Comparison of ENCODE assay signal across 8 mouse cellular contexts in the genomic region with DNA sequence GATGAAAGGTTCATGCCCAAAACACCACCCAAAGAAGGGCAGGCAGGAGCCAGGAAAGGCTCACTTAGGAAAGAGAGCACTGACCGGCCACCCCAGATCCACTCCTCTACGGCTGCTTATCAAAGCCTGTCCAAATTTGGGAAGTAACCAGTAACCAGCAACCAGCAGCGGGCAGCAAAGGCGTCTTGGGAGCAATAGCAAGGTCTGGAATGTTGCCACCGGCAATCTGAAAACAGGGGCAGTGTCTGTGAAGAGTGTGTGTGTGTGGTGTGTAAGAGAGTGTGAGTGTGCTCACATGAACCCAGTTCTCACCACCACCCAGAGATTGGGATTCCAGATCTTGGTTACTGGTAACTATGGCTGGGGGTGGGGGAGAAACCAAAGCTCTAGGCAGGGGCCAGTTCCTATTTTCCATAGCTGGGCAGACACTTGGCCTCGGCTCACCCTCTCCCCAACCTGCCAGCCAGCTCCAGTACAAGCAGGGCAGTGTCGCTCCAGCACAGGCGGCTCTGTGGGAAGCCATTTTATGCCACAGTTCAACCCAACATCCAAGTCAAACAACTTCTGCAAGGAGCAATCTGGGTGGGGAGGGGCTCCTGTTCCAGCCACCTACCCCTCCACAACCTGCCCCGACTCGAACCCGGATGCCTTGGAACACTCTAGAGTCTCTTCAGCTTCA. TPM values are rescaled to one million over a fixed set of nuclear protein-coding genes. Genes with fewer than 3 reads are reported as not detected.
DNase-seq lines count a peak whose midpoint lies in the region; ATAC-seq lines count a peak whose summit lies in the region.
"Had no signal": no experiment of that assay in that cellular context is flagged by ENCODE, and none has a peak within 500 bp of the region (broad histone marks: within the 10 kb centered on the region; RNA-seq: fewer than 3 reads in every experiment).

No protein-coding gene starts in this region.

- peak; percentile 50 for DNase-seq in kidney, adult 18-20 months
- DNase-seq in ES-CJ7 (ENCODE audit: low read depth, low spot score) (peak; percentile 75), adipocyte (ENCODE audit: low spot score) (peak; percentile 60)
- DNase-seq in frontal cortex, postnatal 25 days (ENCODE audit: low spot score in 2 of 2): no peak
- no peak for DNase-seq in embryo, embryonic 10 days (ENCODE audit: low spot score)

- H3K36me3 ChIP-seq in kidney, embryonic 14.5 days (ENCODE audit: control insufficient read depth, insufficient read depth, low read length): 0 out of 2 replicates have a peak, but pooled peaks cover 4% of the 10 kb centered on the region
- H3K36me3 ChIP-seq in limb, embryonic 15.5 days: 0 out of 2 replicates have a peak, but pooled peaks cover 6% of the 10 kb centered on the region

- H3K27ac ChIP-seq in kidney, embryonic 14.5 days (ENCODE audit: low read depth, low read length): no peak overlapping the region
- H3K27ac ChIP-seq in limb, embryonic 15.5 days: peak overlapping the region; percentile 83

- H3K9me3 ChIP-seq in kidney, embryonic 14.5 days (ENCODE audit: control insufficient read depth, low read length): no peaks in the 10 kb centered on the region
- H3K9me3 ChIP-seq in limb, embryonic 15.5 days: no peaks in the 10 kb centered on the region

- WGBS in kidney, embryonic 14.5 days: 73% methylated on average over 11 of the region's 11 CpGs
- WGBS in limb, embryonic 15.5 days: 54% methylated on average over 11 of the region's 11 CpGs

- 0 out of 2 replicates have a peak, but pooled peaks cover 6% of the 10 kb centered on the region for H3K4me1 ChIP-seq in kidney, embryonic 14.5 days (ENCODE audit: control insufficient read depth, insufficient read depth, low read length)
- peaks cover 74% of the 10 kb centered on the region for H3K4me1 ChIP-seq in limb, embryonic 15.5 days

- peaks cover 9% of the 10 kb centered on the region; the same call in 1 of the 2 replicates for H3K27me3 ChIP-seq in kidney, embryonic 14.5 days (ENCODE audit: control insufficient read depth, insufficient read depth, low read length)
- no peaks in the 10 kb centered on the region for H3K27me3 ChIP-seq in limb, embryonic 15.5 days

- no peak overlapping the region for H3K4me3 ChIP-seq in kidney, embryonic 14.5 days (ENCODE audit: low read length)
- H3K4me3 ChIP-seq in limb, embryonic 15.5 days: 0 out of 2 replicates have a peak overlapping the region, but pooled peaks have one; percentile 4

- no peak overlapping the region for H3K4me2 ChIP-seq in kidney, embryonic 14.5 days (replicated peaks; ENCODE audit: low read depth, low read length)
- peak overlapping the region; percentile 19; the same call in 1 of the 2 replicates for H3K4me2 ChIP-seq in limb, embryonic 15.5 days

- no peak for ATAC-seq in kidney, embryonic 14.5 days (ENCODE audit: low FRiP score, low TSS enrichment)
- ATAC-seq in limb, embryonic 15.5 days (ENCODE audit: insufficient number of reproducible peaks, low FRiP score, low TSS enrichment, low read depth): 0 out of 2 replicates have a peak, but pooled peaks have one; percentile 25
- ATAC-seq: inflammation-experienced regulatory T-cells, adult 6 months had no signal

- H3K9ac ChIP-seq in kidney, embryonic 14.5 days (ENCODE audit: low read depth, low read length): no peak overlapping the region
- H3K9ac ChIP-seq in limb, embryonic 15.5 days: no peak overlapping the region

RNA-seq across cellular contexts. Expression of gene Cd9, which starts 4.6 kb away (rescaled TPM):
- polyA plus RNA-seq in kidney, embryonic 14.5 days (2014; fragmentation: Nextera tagmentation; extraction: Ambion mirVana): 116 and 118 TPM in 2 replicates
- polyA plus RNA-seq in limb, embryonic 15.5 days (2015; fragmentation: Nextera tagmentation; extraction: Ambion mirVana): 490 and 511 TPM in 2 replicates

RNA-seq across cellular contexts. Expression of gene Vwf, which starts 56.6 kb away (rescaled TPM):
- polyA plus RNA-seq in kidney, embryonic 14.5 days (2014; fragmentation: Nextera tagmentation; extraction: Ambion mirVana): 2.4 and 5.2 TPM in 2 replicates
- 7.9 and 11.3 TPM in 2 replicates for polyA plus RNA-seq in limb, embryonic 15.5 days (2015; fragmentation: Nextera tagmentation; extraction: Ambion mirVana)

Comparison
In these comparisons a context has a peak if more than half of its experiments do, and no peak if none do; other contexts are left out.
1. DNase-seq: peak in kidney, adult 18-20 months (single experiment), ES-CJ7 (single experiment) and adipocyte (single experiment); none in frontal cortex, postnatal 25 days (0 of 2) and embryo, embryonic 10 days (single experiment).